Mouse (Mus musculus) testis, postnatal 10 days (tissue): ENCODE measurements around the gene Efna2.
A peak's percentile ranks its signal among the peaks of the same experiment; 100 is the strongest.
"Not testable (repeated sequence)": the region's sequence is repeated elsewhere in the genome, so short reads cannot be mapped to it uniquely, and the experiment has no call there.

Experiments used
- DNase-seq: peaks from one replicate; pipeline ENCODE4 v3.0.0; 2021; ENCODE audit warnings: low spot score

Gene Efna2

GRCm38 (mm10) chr10:80189999-80190398, 10.7 kb downstream of the Efna2 start:
- DNase-seq, result no peak

DNA sequence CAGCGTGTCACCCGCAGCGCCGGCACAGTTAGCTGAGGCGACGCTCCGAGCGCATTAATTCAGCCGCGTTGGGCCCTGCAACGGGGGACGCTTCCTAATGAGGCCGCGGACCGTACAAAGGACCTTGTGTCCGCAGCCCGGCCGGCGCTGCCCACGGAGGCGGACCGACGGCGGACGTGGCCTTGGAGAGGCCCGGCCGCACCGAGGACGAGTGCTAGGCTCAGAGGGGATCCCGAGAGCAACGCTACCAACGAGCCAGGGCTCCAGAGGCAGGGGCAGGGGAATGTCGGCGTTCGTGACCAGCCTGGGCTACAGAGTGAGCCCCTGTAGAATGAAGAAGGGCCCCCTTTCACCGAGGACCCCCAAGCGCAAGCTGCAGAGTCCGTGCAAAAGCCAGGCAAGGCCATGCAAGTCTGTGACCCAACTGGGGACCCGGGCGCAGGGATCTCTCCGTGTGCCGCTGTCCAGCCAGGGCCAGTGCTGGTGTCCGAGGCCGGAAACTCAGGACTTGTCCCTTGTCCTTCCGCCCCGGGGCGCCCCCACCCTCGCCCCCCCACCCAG, 11.3 kb downstream of the Efna2 start:
- DNase-seq, result peak; percentile 67

GRCm38 (mm10) chr10:80193976-80194375, 14.7 kb downstream of the Efna2 start:
- DNase-seq, result no peak

GRCm38 (mm10) chr10:80194441-80194840, 15.2 kb downstream of the Efna2 start:
- DNase-seq, result no peak

GRCm38 (mm10) chr10:80196167-80196566, 16.9 kb downstream of the Efna2 start:
- no peak for DNase-seq

DNA sequence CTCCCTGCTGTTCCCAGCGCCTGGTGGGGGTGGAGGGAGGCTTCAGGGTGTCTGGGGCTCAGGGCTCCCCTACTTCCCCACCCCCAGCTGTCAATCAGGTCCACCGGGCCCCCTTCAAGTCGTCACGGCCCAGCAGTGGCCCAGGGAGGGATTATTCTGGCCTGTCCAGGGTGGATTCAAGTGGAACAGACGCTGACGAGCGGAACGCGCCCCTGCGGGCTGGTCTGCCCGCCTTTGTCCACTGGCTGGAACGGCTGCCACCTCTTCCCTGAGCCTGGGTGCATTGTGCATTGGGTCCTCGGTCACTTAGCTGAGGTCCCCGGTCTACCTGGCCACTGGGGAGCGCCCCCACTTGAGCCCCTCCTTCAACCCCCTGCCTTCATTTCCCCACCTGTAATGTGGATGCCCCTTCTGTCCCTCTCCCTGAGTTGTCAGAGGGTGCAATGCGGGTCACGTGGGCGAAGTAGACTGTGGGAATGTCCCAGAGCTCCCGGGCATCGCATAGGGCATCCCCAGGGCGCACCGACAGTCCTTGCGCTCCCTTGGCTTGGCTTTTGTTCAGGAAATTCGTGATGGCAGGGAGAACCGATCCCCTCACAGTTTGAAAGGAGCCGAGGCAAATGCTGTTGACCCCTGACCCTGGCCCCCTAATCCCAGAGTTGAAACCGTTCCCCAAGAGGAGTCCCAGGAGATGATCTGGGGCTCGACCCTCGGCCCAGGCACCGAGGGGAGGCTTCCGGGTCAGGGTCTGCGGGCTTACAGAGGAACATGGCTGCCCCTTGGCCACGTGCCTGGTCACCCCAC, 17.7 kb downstream of the Efna2 start:
- DNase-seq, result no peak

DNA sequence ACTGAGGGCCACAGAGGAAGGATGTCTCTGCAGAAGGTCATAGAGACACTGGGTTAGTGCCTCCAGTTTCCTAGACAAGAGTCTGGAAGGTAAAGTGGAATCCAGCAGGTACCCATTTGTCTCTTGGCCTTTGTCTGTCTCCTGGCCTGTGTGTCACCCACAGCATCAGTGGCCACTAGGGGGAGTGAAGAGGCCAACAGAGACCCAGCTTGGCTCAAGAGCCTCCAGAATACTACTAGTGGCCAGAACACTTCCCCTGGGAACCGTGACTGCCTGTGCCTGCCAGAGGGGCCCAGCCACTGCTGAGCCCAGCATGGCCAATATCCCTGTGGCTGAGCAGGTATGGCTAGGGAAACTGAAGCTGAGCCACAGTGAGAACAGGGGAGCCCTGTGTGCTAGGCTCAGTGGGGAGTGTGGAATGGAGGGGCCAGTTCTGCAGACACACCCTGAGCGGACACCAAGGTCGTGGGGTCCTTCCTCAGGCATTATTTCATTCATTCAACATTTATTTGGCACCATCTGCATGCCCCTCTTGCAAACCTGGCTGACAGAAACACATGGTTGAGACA, 20.2 kb downstream of the Efna2 start:
- peak; percentile 84 for DNase-seq

DNA sequence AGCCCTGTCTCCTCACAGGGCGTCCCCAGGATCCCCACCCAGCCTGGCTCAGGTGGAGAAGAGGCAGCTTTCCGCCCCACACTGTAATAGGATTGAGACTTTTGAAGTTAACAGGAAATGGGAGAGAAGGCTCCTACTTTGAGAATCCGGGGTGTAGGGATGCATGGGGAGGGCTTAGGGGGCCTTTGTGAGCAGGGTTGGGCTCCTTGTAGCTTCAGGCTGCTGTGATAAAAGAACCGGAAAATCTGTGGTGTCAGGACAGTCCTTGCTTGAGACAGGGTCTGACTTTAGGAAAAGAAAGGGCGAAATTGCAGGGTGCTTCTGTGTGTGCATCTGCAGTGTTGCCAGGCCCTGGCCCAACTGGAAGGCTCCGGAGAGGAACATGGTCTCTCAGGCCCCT, 21.2 kb downstream of the Efna2 start:
- DNase-seq, result no peak

DNA sequence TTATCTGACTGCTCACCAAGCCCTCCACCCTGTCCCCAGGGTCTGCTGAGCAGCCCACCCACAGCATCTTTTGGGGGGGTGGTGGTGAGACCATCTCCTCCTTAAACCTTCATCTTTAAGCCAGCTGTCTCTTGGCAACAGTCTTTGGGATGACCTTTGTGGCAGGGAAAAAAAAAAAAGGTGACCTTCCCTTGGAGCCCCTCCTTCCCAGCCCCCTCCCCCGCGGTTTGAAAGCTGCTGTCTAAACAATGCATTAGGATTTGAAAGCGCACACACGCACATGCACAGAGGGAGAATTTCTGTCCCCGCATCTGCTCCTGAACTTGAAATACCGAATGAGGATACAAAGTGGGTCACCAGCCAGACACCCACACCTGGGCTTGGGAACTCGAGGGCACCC, 24.8 kb downstream of the Efna2 start:
- DNase-seq, result no peak

DNA sequence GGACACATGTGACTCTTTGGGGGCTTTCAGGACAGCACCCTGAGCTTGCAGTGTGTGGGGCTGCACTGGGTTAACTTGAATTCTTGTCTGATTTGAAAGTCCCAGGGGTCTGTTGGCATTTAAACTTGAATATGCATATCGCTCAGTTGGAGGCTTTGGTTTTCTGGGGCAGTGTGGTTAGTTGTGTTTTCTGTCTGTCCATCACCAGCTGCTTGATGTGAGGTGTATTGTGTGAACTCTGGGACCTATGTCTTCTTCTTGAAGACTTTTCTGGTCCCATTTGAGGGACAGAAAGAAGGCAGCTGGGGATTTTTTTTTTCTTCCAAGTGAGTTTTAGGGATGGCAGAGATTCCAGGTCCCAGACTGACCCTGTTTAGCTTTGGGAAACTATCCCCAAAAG, 27.9 kb downstream of the Efna2 start:
- no peak for DNase-seq

- DNase-seq, result no peak
Observed at GRCm38 (mm10) chr10:80207676-80208075, 28.4 kb downstream of the Efna2 start.

- DNase-seq, result no peak
Observed at GRCm38 (mm10) chr10:80208248-80208647, 29.0 kb downstream of the Efna2 start.

- DNase-seq, result no peak
Observed at GRCm38 (mm10) chr10:80208841-80209371, 29.6 kb downstream of the Efna2 start.

- not testable (repeated sequence) for DNase-seq
Observed at GRCm38 (mm10) chr10:80211547-80212103, 32.3 kb downstream of the Efna2 start.

- no peak for DNase-seq
Observed at GRCm38 (mm10) chr10:80215048-80215772, 35.9 kb downstream of the Efna2 start.

GRCm38 (mm10) chr10:80220676-80221075, 41.4 kb downstream of the Efna2 start:
- DNase-seq, result no peak

- not testable (repeated sequence) for DNase-seq
Observed at GRCm38 (mm10) chr10:80223137-80223536, 43.9 kb downstream of the Efna2 start.

DNA sequence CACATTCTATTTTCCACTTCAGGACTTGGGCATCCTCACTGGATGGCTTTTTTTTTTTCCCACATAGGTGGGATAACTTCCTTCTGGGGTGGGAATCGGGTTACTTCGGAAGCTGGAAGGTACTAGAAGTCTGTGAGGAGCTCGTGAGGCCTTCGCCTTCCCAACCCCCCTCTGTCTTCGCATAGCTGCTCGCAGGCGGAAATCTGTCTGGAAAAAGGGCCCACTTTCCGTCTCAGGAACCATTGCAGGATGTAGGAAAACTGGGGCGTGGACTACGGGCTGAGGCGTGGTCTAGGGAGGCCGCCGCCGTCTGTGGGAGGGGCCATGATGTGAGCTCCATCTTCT, 46.8 kb downstream of the Efna2 start:
- DNase-seq, result no peak

DNA sequence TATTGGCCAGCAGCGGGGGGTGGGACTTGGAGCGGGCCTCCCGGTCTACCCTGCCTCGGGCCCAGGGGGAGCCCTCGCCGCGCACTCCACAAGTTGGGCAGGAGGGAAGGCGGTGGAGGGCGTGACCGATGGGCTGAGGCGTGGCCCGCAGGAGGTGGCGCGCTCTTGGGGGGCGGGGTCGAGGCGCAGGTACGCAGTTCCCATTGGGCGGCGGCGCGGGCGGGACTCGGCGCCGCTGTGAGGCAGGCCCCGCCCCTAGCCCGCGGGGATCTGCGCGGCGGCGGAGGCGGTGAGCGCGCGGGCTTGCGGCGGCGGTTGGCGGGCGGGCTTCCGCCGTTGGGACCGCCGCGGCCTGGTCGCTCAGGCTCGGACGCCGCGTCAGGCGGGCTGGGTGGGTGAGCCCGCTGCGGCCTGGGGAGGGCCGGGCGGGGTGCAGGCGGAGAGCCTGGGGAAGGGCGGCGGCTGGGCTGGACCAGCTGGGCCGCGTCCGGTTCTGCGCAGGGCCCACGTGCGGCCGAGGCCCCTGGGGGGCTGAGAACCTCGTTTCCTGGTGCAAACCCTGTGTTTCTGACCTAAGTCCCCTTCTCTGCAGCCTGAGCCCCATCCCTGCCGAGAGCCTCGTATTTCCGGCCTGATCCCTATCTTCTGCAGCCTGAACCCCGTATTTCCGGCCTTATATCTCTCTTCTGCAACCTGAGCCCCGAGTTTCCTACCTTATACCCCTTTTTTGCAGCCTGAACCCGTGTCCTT, 47.3 kb downstream of the Efna2 start, which contains the start of gene Mum1:
Mum1 (plus strand) TSS at position 19 of the 750 bp plus-strand sequence.
- DNase-seq, result peak; percentile 99

DNA sequence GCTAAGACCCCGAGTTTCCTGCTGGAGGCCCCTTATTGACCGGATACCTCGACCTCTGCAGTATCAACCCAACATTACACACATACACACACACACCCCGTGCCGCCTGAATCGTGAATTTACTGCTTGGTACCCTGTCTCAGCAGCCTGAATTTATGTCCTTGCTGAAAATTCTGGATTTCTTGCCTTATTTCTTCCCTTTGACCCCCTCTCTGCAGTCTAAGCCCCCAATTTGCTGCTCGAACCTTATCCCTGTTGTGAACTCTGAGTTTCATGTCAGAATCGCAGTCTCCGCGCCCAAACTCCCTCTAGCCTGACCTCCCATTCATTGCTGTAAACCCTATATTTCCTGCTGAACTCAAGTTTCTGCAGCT, 47.9 kb downstream of the Efna2 start:
- no peak for DNase-seq
